Mouse (Mus musculus) thymus, postnatal 4 days (tissue): ENCODE results near the gene Wap.

Experiments used
- DNase-seq: peaks from one replicate; pipeline ENCODE4 v3.0.0; 2021

The Wap gene

DNA sequence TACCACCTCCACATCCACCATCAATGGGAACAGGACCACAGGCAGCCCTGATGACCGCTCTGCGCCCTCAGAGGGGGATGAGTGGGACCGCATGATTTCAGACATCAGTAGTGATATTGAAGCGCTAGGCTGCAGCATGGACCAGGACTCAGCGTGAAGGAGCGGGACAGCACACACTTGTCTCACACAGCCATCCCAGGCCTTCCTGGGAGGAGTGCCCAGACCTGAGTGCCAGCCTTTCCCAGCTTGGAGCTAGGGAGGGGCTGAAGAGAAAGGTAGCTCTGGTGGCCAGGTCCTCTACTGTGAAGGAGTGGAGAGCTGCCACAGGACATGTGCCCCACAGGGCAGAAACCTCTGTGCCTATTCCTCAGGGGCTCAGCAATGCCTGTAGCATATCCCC lies 42.2 kb downstream of the Wap start:
- no peak for DNase-seq

DNA sequence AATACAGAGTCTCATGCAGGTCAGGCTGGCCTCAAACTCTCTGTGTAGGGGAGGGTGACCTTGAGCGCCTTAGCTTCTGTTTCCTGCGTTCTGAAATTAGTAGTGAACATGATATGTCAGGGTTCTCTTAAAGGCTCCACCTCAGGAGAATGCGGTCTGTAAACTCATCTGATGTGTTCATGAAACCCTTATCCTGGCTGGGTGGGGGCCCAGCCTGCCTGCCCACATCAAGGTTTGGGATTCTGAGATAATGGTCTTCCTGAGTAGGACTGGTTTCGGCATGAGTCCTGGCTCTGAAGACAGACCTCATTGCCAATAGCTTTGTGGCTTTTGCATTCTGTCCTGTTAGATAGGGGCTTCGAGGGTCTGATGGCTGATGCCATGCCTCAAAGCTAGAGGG lies 43.1 kb downstream of the Wap start:
- no peak for DNase-seq

- no peak for DNase-seq
These were observed 43.6 kb downstream of the Wap start for GRCm38 (mm10) chr11:6594845-6595244.

DNA sequence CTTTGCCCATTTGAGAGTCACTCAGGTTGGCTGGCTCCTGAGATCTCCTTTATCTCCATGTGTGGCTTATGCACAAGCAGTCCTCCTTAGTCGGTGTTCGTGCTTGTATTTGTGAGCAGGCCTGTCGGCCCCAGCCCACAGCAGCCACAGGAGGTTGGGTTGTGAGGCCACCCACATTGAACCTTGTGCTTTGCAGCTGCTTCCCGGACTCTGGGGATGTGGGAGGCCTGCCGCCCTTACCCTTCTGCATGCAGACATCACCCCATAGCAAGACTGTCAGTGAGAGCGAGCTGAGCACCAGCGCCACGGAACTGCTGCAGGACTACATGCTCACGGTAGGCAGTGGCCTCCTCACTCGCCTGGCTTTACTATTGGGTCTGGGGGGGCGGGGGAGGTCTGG lies 45.0 kb downstream of the Wap start:
- no peak for DNase-seq

DNA sequence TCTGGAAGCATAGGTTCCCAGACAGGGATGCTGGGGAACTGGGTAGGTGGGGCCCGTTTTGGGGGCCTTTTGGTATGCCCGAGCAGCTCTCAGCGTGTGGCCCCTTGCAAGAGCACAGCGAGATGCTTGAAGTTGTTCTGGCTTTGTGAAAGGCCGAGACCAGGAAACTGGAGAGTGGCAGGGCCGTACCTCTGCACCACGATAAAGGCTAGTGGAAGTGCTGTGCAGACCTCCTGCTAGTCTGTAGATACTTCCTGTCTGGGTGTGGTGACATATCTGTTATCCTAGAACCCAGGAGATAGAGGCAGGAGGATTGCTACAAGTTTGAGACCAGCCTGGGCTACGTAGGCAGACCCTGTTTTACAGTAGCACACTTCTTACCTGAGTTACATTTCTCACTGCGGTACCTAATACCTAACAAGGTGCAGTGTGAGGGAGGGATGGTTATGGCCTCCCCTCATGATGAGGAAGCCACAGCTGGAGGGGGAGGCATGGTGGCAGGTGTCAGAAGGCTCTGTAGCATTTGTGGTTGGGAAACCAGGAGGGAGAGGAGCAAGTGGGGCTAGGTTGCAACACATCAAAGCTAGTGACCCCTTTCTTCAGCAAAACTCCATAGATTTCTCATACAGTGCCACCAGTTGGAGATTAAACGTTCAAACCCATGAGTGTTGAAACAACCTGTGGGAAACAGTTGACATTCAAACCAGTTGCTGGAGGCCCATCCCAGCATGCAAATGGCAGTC lies 47.3 kb downstream of the Wap start:
- no peak for DNase-seq

DNA sequence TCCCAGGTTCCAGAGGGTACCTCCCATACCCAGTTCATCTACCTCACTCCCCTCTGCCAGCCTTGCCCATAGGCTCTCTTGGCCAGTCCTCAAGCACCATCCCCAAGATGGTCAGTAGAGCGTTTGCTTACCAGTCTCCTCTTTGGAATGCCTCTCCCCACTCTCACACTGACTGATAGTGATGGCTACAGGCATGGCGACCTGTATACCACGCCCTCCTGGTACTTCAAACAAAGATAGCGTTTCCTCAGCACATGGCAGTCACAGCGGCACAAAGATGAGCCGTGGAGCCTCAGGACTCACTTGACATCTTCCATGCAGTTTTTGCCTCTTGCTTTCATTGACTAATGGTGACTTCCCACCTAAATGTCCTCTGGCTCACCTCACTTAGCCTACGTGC lies 48.6 kb downstream of the Wap start:
- DNase-seq = no peak

GRCm38 (mm10) chr11:6588295-6588694 lies 50.1 kb downstream of the Wap start:
- DNase-seq = no peak

GRCm38 (mm10) chr11:6587249-6587940 lies 51.0 kb downstream of the Wap start:
- no peak for DNase-seq

- DNase-seq = no peak
These were observed 51.8 kb downstream of the Wap start for GRCm38 (mm10) chr11:6586660-6587059.

DNA sequence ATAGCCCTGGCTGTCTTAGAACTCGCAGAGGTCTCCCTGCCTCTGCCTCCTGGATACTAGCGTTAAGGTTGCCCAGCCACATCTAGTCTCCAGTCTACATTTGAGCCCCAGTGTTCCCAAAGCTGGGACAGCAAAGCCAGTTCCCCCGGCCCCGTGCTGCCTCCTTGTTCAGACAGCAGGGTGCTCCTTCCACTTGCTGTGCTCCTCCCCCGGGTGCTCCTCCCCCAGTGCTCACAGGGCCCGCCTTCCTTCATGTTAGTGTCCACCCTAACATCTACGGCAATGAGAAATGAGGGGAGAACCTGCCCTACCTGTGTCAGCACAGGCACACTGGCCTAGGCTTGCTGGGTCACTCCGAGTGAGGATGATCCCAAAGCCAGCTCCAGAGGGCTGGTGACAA lies 52.7 kb downstream of the Wap start:
- DNase-seq = no peak
